Mouse (Mus musculus): ENCODE measurements around the gene Plin4.

GRCm38 (mm10) chr17:56112743-56113142, 3.1 kb upstream of the Plin4 start:
- no peak for TF ChIP-seq CTCF (IDR thresholded peaks at IDR 0.05; ENCODE audit: insufficient read depth, low read depth, low read length)
- TF ChIP-seq POLR2A (IDR thresholded peaks at IDR 0.05; ENCODE audit: insufficient read depth, low read depth, low read length), result no peak

All from olfactory bulb, adult 2 months (tissue).